Mouse (Mus musculus) cerebellum, adult 2 months (tissue): ENCODE data around the gene 4930469K13Rik.

Experiments used
- CTCF ChIP-seq: fragments of 200-500 bp; IDR thresholded peaks from 2 replicates; pipeline ENCODE4 v1.5.1; 2011; ENCODE audit warnings: low read depth, mild to moderate bottlenecking, control low read depth, low read length, moderate library complexity, borderline replicate concordance; ENCODE audit not compliant: insufficient read depth
- POLR2A ChIP-seq: fragments of 200-500 bp; IDR thresholded peaks from 2 replicates; pipeline ENCODE4 v1.6.1; 2011; ENCODE audit warnings: low read length, control low read depth, borderline replicate concordance; ENCODE audit not compliant: insufficient read depth

DNA sequence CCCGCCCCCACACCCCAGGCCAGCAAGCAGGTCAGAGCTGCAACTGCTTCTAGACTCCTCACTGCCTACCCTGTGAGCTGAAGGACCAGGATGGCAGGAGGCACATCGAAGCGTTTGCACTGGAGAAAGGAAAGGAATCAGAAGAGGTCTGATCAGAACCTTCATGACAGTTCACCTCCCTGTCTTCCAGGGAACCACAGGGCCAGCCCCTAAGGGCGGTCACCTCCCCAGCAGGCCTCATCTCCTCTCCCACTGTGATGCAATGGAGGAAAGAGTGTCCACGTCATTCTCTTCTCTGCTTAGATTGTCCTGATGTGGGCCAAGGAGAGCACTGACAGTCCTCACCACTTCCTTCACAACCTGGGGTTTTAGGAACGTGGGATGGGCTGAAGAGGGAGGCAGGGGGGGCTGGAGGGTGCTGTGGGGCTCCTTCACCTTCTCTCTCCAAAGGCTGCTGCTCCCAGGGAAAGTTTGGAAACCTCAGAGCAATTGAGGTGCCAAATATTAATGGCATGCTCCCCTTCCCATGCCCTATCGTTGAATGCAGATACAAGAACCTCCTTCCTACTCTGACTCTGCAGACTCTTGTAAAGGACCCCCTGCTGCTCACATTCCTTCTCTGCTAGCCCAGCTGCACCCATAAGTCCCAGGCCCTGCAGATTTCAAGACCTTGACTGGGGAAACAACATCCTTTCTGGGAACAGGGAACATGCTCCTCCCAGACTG is 88.1 kb downstream of the 4930469K13Rik start:
- TF ChIP-seq POLR2A (no peak), CTCF (no peak)
